Mouse (Mus musculus) kidney, postnatal 25 days (tissue): ENCODE results near the gene Safb.

Source experiments
- DNase-seq, 2 experiments: peaks; one replicate each; pipeline ENCODE4 v3.0.0; 2021; ENCODE audit warnings: mixed read lengths in 2 of 2

Gene Safb

DNA sequence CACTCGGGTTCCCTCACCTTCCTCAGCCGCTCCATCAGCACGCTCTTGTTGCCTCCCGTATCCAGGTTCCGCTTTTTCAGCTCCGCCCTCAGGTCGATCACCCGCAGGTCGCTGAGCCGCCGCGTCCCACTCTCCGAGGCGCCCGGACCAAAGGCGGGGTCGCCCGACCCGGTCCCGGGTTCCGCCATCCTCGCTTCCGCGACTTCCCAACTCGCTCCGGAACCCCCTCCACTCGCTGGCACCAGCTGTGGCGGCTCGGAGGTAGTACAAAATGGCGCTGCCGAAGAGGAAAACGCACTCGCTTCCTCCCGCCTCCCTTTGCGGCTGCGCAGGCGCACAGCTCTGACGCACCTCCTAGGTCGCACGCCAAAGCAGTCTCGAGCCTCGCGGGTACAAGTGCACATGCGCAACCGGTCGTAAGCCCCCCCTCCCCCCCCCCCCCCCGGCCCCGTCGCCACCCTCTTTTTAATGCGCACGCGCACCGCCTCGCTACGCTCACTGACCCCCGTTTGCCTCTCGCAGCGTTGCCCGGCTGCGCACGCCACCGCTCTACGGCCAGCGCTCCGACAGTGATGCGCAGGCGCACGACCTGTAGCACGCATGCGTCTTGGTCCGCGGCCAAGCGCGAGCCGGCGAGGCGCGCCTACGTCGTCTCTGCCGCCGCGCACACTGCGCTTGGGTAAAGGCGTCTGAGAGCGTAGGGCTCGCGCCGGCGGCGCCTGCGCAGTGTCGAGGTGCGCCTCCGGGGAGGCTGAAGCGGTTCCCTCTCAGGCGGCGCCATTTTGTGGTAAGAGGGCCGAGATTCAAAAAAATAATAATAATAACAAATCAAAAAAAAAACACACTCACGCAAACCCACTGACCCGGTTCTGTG, at the start of gene Safb, which contains the start of gene Safb2:
Gene Safb, plus strand, starts transcription at position 569 of the 874 bp plus-strand sequence.
Gene Safb2, minus strand, starts transcription at position 329 of the 874 bp plus-strand sequence.
- DNase-seq, result peak; percentile 97 to 99

DNA sequence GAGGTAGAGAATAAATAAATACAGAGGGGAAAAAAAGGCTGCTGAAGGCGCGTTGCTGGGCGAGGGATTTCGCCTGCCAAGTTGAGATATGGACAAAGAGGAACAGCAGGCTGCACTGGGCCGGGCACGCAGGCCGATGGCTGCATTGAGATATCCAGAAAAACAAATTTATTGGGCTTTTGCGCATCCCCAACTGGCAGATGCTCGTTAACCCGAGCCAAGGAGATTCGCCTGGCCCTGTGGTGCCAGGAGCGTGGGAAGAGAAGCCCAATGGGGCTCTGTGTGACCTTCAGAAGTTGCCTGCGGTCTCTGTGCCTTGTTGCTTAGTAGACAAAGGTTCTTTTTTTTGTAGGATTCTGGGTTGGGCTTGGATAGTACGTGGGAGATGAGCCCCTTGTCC, 48.4 kb upstream of the Safb start:
- no peak for DNase-seq

DNA sequence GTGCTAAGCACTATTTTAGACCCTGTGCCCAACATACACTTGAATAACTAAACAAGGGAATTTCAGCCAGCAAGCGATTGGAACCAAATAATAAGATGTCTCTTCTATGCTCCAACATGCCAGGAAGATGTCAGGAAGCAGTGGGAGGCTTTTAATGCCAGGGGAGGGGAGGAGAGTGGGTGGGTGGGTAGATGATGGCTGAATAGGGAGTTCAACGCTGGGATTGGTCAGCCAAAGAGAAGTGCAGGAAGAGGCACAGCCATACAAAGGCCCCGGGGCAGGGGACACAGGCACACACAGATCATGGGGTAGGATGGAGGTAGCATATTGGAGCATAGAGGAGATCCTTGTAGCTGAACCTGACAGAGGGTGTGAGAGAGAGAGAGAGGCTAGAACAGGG, 47.8 kb upstream of the Safb start:
- DNase-seq, result no peak

DNA sequence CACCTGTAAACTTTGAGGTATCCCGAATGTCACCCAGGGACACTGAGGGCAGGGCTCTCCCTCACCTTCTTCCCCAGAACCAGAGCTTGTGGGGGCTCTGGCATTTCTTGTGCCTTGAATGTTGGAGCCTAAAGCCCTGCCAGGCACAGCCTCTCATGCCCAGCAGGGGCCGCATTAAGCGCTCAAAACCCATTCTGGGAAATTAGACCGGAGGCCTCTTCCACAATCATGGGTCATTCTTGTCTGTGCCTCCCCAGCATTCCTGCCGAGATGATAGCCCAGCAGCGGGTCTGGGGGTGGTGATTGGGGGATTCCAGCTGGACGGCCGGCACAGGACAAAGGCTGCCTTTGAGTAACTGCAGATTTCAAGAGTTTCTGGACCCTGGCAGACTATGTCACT, 46.7 kb upstream of the Safb start:
- DNase-seq, result no peak

DNA sequence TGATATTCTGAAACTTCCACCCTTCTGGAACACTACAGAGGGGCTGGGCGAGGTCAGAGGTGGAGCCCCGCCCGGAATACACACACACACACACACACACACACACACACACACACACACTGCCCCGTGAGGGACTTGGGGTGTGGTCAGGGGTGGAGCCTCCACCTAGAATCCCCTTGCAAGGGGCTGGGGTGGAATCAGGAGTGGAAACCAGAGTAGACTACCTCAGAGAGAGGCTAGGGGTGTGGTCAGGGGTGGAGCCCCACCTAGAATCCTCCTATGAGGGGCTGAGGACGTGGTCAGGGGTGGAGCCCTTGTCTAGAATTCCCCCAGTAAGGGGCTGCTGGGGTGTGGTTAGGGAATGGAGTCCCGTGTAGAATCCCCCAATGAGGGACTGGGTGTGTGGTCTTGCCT, 44.1 kb upstream of the Safb start:
- DNase-seq, result no peak

DNA sequence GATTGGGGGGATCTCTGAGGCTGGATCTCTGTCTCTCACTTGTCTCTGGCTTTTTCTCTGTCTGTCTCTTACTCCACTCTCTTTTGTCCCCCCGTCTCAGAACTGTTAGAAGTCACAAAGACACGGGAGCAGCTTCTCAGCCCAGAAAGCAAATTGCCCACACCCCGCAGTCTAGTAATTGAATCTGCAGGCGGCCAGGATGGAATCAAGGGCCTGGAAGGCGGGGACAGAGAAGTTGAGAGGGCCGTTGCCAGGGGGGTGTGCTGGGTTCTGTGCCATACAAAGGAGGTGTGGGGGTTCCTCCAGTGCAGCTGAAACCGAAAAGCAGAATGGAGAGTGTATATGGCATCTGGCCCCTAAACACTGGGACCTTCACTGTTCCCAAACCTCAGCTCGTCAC, 41.9 kb upstream of the Safb start:
- no peak for DNase-seq

DNA sequence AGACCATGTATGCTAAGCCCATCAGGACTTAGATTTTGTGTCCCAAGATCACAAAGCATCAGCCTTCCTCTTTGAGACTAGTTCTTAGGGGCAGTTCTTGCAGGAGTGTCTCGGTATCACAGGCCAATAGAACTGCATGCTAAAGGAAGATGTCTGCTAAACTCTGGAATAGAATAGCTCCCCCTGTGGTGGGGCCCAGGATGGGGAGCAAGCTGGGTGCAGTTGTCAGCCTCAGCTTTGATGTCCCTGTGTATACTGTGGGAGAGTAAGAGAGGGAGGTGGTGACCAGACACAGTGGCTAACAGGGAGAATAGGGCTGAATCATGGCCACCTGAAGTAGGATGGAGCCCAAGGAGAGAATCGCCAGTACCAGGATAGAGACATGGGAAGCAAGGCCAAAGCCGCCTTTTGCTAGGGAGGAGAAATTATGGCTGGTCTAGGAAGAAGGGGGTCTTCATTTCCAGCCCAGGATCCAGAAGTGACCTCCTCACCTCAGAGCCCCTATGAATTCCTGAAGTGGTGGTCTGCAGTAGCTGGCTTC, 40.9 kb upstream of the Safb start:
- no peak for DNase-seq

DNA sequence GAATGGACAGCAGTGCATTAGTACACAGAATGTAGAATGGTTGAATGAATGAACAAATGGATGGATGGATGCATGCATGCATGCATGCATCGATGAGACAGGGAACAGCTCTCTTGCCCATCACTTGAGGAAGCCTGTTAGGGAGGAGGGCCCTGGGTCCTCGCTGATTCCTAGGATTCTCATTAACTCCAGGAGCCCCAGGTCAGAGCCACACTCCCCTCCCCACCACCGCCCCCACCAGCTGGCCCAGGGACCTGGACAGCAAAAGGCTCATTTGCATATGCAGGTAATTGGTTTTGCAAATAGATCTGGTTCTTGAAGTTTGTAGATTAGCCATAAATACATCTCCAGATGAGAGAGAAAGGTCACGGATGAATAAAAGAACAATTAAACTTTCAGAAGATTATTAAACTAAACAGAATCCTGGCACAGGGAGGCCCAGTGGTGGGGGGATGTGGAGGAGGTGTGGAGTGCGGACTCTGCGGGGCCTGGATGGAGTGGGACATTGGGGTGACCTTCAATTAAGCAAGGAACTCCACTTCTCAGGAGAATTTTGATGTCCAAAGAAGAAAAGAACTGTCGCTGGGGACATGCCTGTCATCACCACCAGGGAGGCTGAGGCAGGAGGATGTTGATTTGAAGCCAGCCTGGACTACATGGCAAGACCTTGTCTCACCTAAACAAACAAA, 39.8 kb upstream of the Safb start:
- no peak for DNase-seq

DNA sequence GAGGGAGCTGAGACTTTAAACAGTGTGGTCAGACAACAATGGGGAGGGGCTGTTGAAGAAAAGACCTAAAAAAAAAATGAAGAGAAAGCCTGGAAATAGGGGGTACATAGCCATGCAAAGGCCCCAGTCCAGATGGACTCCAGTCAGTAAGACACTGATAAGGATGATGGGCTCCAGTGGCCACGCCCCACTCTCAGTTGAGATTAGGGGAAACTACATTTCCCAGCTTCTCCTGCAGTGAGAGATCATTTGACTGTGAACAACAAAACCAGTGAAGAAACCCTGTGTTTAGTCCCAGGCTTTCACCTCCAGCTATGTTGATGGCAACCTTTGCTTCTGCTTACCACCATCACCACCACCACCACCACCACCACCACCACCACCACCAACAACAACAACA, 38.7 kb upstream of the Safb start:
- DNase-seq, result no peak

DNA sequence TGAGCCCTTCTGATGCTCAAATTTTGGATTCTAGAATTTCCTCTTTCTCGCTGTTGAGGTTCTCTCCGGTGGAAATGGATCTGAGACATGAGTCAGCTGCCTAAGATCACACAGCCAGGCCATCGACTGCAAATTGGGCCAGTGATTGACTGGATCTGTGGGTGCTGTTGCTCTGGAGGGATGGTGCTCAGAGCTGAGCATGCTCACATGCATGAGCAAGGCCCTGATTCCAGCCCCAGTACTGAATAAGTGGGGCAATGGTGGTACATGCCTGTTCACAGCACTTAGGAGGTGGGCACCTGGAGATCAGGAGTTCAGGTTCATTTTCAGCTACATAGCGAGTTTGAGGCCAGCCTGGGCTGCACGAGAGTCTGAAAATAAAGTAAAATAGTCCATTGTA, 38.0 kb upstream of the Safb start:
- DNase-seq, result no peak

DNA sequence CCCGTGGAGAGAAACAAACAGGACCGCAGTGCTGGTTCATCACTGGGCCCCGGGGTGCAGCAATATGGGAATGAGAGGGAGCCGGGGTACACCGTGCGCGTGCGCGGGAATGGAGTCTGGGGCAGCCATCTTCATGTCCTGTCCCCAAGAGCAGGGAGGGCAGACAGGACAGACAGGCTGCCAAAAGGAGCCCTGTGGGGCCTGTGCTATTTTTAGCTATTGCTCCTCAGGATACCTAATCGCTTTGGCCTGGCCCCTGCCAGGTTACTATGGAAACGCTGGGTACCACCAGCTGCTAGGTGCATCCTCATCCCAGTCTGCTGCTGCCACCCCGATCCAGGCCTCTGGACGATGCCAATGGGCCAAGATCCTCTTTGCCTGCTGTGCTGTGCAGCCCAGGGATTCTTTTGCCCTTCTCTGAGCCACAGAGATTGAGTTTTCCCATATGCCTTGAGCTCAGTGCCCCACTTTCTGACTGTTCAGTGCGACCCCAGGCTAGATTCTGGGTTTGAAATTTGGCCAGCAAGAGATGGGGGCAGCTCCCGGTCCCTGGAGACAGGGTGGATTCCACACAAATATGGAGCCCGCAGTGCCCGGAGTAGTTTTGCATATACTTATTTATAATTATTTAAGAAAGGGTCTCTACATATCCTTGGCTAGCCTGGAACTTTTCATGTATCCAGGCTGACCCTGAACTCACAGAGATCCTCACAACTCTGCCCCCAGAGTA, 37.3 kb upstream of the Safb start:
- no peak for DNase-seq

DNA sequence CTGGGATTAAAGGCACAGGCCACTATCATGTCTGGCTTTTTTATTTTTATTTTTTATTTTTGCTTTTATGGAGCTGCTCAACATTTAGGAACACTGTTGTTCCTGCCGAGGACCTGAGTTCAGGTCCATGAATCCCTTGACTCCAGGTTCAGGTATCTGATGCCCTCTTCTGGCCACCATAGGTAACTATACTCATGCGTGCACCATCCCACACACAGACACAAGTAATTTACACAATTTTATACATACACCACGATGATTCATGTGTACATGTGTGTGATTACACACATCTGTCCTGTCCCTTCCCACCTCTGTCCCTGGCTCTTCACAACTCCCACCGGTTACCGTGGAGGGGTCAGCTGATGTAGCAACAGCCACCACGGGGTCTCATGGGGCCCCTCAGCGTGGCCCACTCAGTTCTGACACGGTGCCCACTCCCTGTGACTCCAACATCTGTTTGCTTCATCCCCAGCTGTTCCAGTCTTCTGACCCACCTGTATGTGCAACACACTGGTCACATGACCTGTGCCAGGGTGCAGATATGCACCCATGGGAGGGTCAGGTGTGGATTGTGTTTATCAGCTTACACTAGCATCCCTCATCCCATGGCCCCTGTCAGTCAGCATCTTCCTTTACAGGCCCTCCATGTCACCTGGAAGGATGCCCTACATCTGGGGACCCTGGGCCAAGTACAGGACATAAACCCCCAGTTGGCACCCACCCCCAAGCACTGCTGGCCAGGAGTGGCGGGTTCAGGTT, 36.6 kb upstream of the Safb start:
- DNase-seq, result no peak

DNA sequence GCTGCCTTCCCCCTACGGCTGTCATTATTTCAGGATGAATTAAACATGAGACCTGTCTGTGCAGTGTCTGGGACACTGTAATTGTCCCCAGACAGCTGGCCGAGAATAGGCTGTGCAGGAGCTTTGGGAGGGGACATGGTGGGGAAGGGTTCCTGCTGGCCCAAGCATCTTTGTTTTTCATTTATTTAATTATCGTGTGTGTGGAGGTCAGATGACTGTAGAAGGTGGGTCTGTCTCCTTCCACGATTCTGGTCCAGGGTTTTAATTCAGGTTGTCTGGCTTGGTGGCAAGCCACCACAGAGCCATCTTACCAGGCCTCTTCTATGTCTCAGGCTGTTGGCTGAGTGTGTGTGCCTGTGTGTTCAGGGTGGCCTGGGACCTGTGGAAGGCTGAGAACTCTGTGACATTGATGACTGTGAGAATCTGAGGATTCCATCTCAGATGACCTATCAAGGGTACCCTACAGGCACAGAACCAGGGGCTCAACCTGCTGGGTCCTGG, 36.0 kb upstream of the Safb start:
- DNase-seq, result no peak

DNA sequence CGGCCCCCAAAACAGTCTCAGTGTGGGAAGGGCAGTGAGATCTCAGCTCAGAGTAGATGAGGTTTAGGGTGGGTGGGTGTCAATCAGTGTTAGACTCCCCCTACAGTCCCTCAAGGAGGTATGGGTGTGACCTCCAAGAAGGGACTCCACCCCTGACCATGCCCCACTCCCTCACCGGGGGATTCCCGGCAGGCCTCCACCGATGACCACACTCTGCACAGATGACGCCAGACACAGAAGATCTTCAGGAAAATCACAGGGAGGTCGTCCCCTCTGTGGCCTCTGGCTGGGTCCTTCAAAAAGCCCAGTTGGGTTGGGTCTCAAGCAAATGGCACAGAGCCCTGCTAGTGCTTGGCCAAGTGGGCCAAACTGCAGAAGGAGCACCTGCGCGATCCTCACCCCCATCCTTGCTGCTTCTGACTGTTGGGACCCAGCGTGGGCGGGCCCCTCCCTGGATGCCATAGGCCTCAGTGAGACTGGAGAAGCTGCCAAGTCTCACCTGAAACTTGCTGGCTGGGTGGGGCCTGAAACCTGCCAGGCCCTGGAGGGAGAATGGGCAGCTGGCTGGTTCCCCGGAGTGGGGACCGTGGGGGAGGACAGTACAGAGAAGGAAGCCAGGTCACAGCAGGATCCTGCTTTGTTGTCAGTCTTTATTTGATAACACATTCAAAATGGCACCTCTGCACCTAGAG, 33.7 kb upstream of the Safb start:
- DNase-seq, result no peak

DNA sequence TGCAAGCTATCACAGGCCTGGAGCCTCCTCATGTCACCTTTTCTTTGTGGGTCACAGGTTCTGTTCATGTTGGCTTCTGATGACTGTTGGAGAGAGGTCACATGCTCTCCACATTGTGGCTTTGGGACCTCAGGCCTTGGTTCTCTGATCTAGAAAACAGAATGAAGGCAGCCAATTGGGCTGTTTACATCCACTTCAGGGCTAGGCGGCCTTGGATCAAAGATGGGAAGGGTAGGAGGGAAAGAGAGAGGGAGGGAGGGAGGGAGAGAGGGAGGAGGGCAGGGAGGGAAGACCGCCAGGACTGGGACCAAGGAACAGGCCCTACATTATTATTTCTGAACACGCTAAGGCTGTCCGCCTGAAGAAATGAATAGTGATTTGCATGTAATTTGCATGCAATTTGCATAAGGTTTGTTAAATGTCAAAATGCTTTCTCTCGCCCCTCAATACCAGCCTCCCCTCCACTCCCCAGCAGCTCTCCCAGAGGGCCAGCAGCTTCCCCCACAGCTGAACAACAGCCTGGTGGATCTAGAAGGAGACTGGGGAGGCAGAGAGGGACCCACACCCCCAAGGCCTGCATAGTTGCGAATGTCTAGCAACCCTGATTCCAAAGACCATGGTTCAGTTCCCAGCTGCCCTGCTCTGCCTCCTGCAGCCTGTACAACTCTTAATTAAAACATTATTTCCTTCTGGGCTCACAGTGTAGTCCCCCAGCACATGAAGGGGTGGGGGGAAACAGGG, 32.6 kb upstream of the Safb start:
- no peak for DNase-seq

DNA sequence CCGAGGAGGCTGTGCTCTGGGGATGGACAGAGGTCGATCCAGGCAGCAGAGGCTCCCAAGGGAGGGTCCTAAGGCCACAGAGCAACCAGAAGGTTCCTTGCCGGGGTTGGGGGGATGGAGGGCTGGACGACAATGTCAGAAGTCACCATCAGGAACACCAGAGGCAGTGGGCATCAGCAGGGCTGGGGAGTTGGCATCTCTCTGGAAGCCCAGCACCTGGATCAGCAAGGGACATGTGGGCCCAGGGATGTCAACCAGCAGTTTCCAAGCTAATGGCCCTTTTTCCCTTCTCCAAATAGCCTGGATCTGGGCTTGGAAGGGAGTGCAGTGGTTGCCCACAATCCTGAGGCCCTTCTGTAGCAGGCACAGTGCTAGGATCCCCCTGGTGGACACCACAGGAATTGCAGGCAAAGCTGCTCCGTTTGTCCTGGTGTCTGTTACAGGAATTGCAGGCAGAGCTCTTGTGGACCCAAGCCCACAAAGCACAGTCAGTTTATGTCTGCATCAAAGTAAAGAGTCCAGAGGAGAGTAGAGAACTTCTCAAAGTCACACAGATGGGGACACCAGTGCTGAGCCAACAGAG, 31.8 kb upstream of the Safb start:
- peak; percentile 55 to 75 for DNase-seq

DNA sequence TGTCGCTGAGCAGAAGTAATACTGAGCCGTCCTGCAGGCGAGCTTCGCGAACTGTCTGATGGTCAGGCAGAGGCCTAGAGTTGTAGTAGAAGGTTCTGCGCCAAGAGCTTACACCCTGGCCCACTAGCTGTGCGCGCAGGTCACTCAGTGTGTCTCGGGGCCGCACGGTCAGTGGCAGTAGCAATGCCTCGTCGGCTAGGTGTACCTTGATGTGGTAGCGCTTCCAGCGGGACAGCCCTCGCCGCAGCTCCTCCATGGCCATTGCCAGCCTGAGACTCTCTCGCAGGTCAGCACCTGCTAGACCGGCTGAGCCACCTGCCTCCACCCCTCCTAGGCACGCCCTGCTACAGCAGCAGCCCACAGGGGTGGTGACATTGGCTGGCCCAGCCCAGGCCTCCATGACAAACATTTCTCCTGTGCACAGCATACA, 30.5 kb upstream of the Safb start, which contains the start of gene Gm20219:
Gene Gm20219, minus strand, starts transcription at position 266 of the 430 bp plus-strand sequence.
- DNase-seq, result peak in 1 of 2 experiments; percentile 73

DNA sequence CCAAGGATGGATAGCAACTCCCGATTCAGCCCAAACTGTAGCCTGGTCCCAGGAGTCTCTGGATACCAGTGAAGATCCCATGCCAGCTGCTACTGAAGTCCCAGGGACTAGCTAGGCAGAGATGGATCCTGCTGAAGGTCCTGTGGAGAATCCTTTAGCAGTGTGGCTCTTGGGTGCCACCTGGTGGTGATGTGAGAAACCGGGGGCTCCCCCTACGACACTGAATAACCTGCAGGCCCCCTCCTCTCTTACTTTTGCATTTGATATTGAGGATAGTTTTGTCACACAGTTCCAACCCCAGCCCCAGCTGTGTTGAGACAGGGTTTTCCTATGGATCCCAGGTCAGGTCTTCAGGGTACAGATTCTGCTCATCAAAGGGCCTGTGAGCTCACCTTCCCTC, 26.2 kb upstream of the Safb start:
- DNase-seq, result peak; percentile 65 to 70

DNA sequence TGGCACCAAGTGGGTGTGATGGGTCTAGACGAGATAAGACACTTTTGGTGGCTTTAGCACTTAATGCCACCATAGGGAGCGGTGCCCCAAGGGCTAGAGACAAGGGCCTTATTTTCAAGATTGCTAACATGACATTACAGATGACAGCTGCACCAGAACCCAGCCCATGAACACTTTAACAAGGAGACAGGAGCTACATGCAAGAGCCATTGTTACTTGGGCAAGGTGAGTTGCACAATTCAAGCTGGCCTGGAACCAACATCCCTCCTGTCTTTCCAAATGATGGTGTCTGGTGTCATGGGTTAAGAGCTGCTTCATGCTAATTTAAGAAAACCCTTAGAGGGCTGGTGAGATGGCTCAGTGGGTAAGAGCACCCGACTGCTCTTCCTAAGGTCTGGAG, 25.2 kb upstream of the Safb start:
- no peak for DNase-seq

DNA sequence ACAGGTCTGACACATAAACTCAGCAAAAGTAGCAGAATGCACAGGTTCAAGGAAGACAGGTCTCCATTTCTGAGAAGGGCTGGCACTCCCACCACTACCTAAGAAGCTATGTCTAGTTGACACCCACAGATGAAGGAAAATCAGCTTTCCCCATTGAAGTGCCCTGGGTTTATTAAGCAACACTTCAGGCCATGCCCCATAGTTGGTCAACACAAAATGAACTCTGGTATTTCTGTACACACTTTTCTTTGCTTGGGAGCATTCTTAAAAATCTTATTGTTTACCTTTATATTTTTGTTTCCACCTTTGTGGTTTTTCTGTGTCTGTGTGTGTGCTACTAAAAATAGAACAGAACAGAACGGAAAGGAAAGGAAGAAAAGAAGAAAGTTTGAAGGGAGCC, 24.5 kb upstream of the Safb start:
- DNase-seq, result no peak
